Mouse (Mus musculus) liver, embryonic 14.5 days (tissue): ENCODE results near the gene Zfpl1.
A peak's percentile ranks its signal among the peaks of the same experiment; 100 is the strongest.

Source experiments
- CTCF ChIP-seq: IDR thresholded peaks from 2 replicates; pipeline ENCODE4 v1.5.1; 2016; ENCODE audit warnings: antibody characterized with exemption, low read depth, control low read depth
- EP300 ChIP-seq: IDR thresholded peaks from 2 replicates; pipeline ENCODE4 v1.6.1; 2016; ENCODE audit warnings: antibody characterized with exemption, low read depth

- 0 out of 2 replicates have a peak, but pooled peaks have one; percentile 11 for TF ChIP-seq CTCF
- no peak for TF ChIP-seq EP300
Measured at GRCm38 (mm10) chr19:6067724-6068415, 16.9 kb downstream of the Zfpl1 start, which contains the start of gene Tm7sf2.
